17 mouse cellular contexts compared by ENCODE assay signal in the genomic region with DNA sequence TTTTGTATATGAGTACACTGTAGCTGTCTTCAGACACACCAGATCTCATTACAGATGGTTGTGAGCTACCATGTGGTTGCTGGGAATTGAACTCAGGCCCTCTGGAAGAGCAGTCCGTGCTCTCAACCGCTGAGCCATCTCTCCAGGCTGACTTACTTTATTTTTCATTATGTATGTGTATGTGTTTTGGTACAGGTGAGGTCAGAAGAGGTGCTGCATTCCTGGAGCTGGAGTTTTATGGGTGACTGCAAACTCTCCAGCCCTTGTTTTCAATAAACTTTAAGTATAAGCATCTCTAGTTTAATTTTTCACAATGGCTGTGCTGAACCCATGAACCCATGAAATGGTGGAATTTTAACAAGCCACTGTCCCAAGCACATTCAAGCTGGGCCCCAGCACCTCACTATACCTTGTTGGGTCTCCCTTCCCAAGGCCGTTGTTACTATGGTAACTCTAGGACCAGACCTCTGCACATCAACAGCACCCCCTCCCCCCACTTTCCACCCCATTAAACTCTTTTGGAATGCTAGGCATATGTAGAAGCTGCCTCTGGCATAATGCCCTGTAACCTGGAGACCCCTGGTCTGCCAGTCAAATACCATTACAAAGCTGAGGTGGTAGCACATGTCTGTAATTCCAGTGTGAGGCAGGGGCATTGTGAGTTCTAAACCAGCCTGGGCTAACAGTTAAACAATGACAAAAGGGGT. TPM values are rescaled to one million over a fixed set of nuclear protein-coding genes. Genes with fewer than 3 reads are reported as not detected.
DNase-seq lines count a peak whose midpoint lies in the region; ATAC-seq and TF ChIP-seq lines count a peak whose summit lies in the region.
"Had no signal": no experiment of that assay in that cellular context is flagged by ENCODE, and none has a peak within 500 bp of the region (broad histone marks: within the 10 kb centered on the region; RNA-seq: fewer than 3 reads in every experiment).

No protein-coding gene starts in this region.

- no peak overlapping the region for H3K4me3 ChIP-seq in forebrain, embryonic 14.5 days (ENCODE audit: low read depth, low read length)
- H3K4me3 ChIP-seq in forebrain, embryonic 16.5 days (replicated peaks; ENCODE audit: low read length): no peak overlapping the region
- H3K4me3 ChIP-seq in kidney, embryonic 15.5 days (replicated peaks): no peak overlapping the region
- no peak overlapping the region for H3K4me3 ChIP-seq in limb, embryonic 13.5 days
- H3K4me3 ChIP-seq: layer of hippocampus, adult 2 months; liver, embryonic 15.5 days; midbrain, embryonic 13.5 days had no signal

- CTCF ChIA-PET in Patski (lab: Charles Lee): interaction anchor here (1.7 kb wide), 1 partner anchor 13 kb away, joined by 4 read pairs; no protein-coding TSS in a partner anchor

- no peak overlapping the region for H3K27ac ChIP-seq in forebrain, embryonic 14.5 days (ENCODE audit: low read depth, low read length)
- H3K27ac ChIP-seq in forebrain, embryonic 16.5 days (ENCODE audit: low read length): no peak overlapping the region
- H3K27ac ChIP-seq in kidney, embryonic 15.5 days: peak overlapping the region; percentile 74
- peak overlapping the region; percentile 59; the same call in 1 of the 2 replicates for H3K27ac ChIP-seq in limb, embryonic 13.5 days
- H3K27ac ChIP-seq: layer of hippocampus, adult 2 months; liver, embryonic 15.5 days; midbrain, embryonic 13.5 days had no signal

- POLR2A ChIA-PET in Patski (lab: Charles Lee): no interaction called here

- in situ Hi-C loops in Patski (cut with MboI; ENCODE audit: low pct_unique_long_range_greater_than_20kb): no loop called here

- H3K9ac ChIP-seq in forebrain, embryonic 14.5 days (ENCODE audit: low read length): no peak overlapping the region
- no peak overlapping the region for H3K9ac ChIP-seq in forebrain, embryonic 16.5 days (replicated peaks; ENCODE audit: low read depth, low read length)
- no peak overlapping the region for H3K9ac ChIP-seq in kidney, embryonic 15.5 days
- H3K9ac ChIP-seq in limb, embryonic 13.5 days: no peak overlapping the region
- H3K9ac ChIP-seq: liver, embryonic 15.5 days; midbrain, embryonic 13.5 days had no signal

- H3K4me2 ChIP-seq in forebrain, embryonic 14.5 days (ENCODE audit: low read length): no peak overlapping the region
- no peak overlapping the region for H3K4me2 ChIP-seq in forebrain, embryonic 16.5 days (ENCODE audit: low read length)
- H3K4me2 ChIP-seq in kidney, embryonic 15.5 days: no peak overlapping the region
- no peak overlapping the region for H3K4me2 ChIP-seq in limb, embryonic 13.5 days (replicated peaks)
- H3K4me2 ChIP-seq: liver, embryonic 15.5 days; midbrain, embryonic 13.5 days had no signal

- DNase-seq in forebrain, embryonic 14.5 days (ENCODE audit: low spot score): peak; percentile 67
- DNase-seq in Patski (ENCODE audit: low read depth, low spot score) (no peak), liver (no peak)
- no peak for DNase-seq in heart, adult 8-10 months (ENCODE audit: low spot score)
- DNase-seq: B cell, adult 2 months; heart, adult 18-20 months; heart, postnatal 10 days; lung, postnatal 14 days; right cerebral cortex, adult 18-20 months had no signal

- peak; percentile 44; the same call in 1 of the 2 replicates for ATAC-seq in forebrain, embryonic 14.5 days
- no peak for ATAC-seq in forebrain, embryonic 16.5 days
- peak; percentile 28 for ATAC-seq in Patski
- peak; percentile 90 for ATAC-seq in kidney, embryonic 15.5 days (replicated peaks; ENCODE audit: low FRiP score)
- peak; percentile 88 for ATAC-seq in limb, embryonic 13.5 days (ENCODE audit: low FRiP score, low read depth)
- ATAC-seq: midbrain, embryonic 13.5 days had no signal

- TF ChIP-seq CTCF in Patski (IDR thresholded peaks at IDR 0.05): no peak

- 61% methylated on average over 3 of the region's 3 CpGs for WGBS in forebrain, embryonic 14.5 days
- 70% methylated on average over 3 of the region's 3 CpGs for WGBS in forebrain, embryonic 16.5 days
- WGBS in kidney, embryonic 15.5 days: 56% methylated on average over 3 of the region's 3 CpGs
- WGBS in limb, embryonic 13.5 days: 39% methylated on average over 3 of the region's 3 CpGs

- H3K27me3 ChIP-seq in forebrain, embryonic 14.5 days (replicated peaks; ENCODE audit: control insufficient read depth, insufficient read depth, low read length): no peaks in the 10 kb centered on the region
- no peaks in the 10 kb centered on the region for H3K27me3 ChIP-seq in forebrain, embryonic 16.5 days (replicated peaks; ENCODE audit: control insufficient read depth, insufficient read depth, low read length)
- H3K27me3 ChIP-seq in Patski: no peaks in the 10 kb centered on the region
- no peaks in the 10 kb centered on the region for H3K27me3 ChIP-seq in kidney, embryonic 15.5 days
- H3K27me3 ChIP-seq in limb, embryonic 13.5 days: no peaks in the 10 kb centered on the region
- H3K27me3 ChIP-seq: liver, embryonic 15.5 days; midbrain, embryonic 13.5 days had no signal

- no peaks in the 10 kb centered on the region for H3K36me3 ChIP-seq in forebrain, embryonic 14.5 days (ENCODE audit: control insufficient read depth, insufficient read depth, low read length)
- H3K36me3 ChIP-seq in forebrain, embryonic 16.5 days (ENCODE audit: control insufficient read depth, insufficient read depth): no peaks in the 10 kb centered on the region
- H3K36me3 ChIP-seq in kidney, embryonic 15.5 days: no peaks in the 10 kb centered on the region
- no peaks in the 10 kb centered on the region for H3K36me3 ChIP-seq in limb, embryonic 13.5 days
- H3K36me3 ChIP-seq: liver, embryonic 15.5 days; midbrain, embryonic 13.5 days had no signal

- no peaks in the 10 kb centered on the region for H3K4me1 ChIP-seq in forebrain, embryonic 14.5 days (ENCODE audit: control insufficient read depth, insufficient read depth, low read length)
- H3K4me1 ChIP-seq in forebrain, embryonic 16.5 days (replicated peaks; ENCODE audit: control insufficient read depth, insufficient read depth, low read length): no peaks in the 10 kb centered on the region; the same call in 1 of the 2 replicates
- peaks cover 21% of the 10 kb centered on the region for H3K4me1 ChIP-seq in kidney, embryonic 15.5 days
- peaks cover 35% of the 10 kb centered on the region for H3K4me1 ChIP-seq in limb, embryonic 13.5 days
- H3K4me1 ChIP-seq: liver, embryonic 15.5 days; midbrain, embryonic 13.5 days had no signal

- H3K9me3 ChIP-seq in forebrain, embryonic 14.5 days (replicated peaks; ENCODE audit: control insufficient read depth, low read length): no peaks in the 10 kb centered on the region
- H3K9me3 ChIP-seq in forebrain, embryonic 16.5 days (ENCODE audit: control insufficient read depth, low read length): no peaks in the 10 kb centered on the region
- no peaks in the 10 kb centered on the region for H3K9me3 ChIP-seq in kidney, embryonic 15.5 days (replicated peaks)
- no peaks in the 10 kb centered on the region for H3K9me3 ChIP-seq in limb, embryonic 13.5 days
- H3K9me3 ChIP-seq: liver, embryonic 15.5 days; midbrain, embryonic 13.5 days had no signal

RNA-seq across cellular contexts. Expression of a gene that starts 5.6 kb away (rescaled TPM):
- polyA plus RNA-seq in forebrain, embryonic 14.5 days (2014; fragmentation: Nextera tagmentation; extraction: Ambion mirVana): 2.7 and 4.2 TPM in 2 replicates
- 2.1 and 3.6 TPM in 2 replicates for polyA plus RNA-seq in forebrain, embryonic 16.5 days (2015; fragmentation: Nextera tagmentation; extraction: Ambion mirVana)
- polyA plus RNA-seq in Patski (2021): 14.9 TPM
- 72.4 and 81.7 TPM in 2 replicates for polyA plus RNA-seq in kidney, embryonic 15.5 days (2015; fragmentation: Nextera tagmentation; extraction: Ambion mirVana)
- polyA plus RNA-seq in limb, embryonic 13.5 days (2015; fragmentation: Nextera tagmentation; extraction: Ambion mirVana): 15.2 and 18.4 TPM in 2 replicates
- 10 to 100 TPM in 3 of 4 experiments, 1 to 10 TPM in 1; 9.2 to 16.4 (median 10.3) TPM for total RNA-seq in heart, adult 8-10 months (2022)

RNA-seq across cellular contexts. Expression of a gene that starts 54.0 kb away (rescaled TPM):
- 50.5 and 52.5 TPM in 2 replicates for polyA plus RNA-seq in forebrain, embryonic 14.5 days (2014; fragmentation: Nextera tagmentation; extraction: Ambion mirVana)
- polyA plus RNA-seq in forebrain, embryonic 16.5 days (2015; fragmentation: Nextera tagmentation; extraction: Ambion mirVana): 45.1 and 48.7 TPM in 2 replicates
- polyA plus RNA-seq in Patski (2021): 32.7 TPM
- 36.6 and 43.2 TPM in 2 replicates for polyA plus RNA-seq in kidney, embryonic 15.5 days (2015; fragmentation: Nextera tagmentation; extraction: Ambion mirVana)
- polyA plus RNA-seq in limb, embryonic 13.5 days (2015; fragmentation: Nextera tagmentation; extraction: Ambion mirVana): 31.6 and 32.6 TPM in 2 replicates
- total RNA-seq in heart, adult 8-10 months (2022): 10 to 100 TPM; 20.6 to 28.6 (median 22.6) TPM

RNA-seq across cellular contexts. Expression of a gene that starts 55.9 kb away (rescaled TPM):
- polyA plus RNA-seq in forebrain, embryonic 14.5 days (2014; fragmentation: Nextera tagmentation; extraction: Ambion mirVana): 1.9 and 2.2 TPM in 2 replicates
- 1.5 and 2.0 TPM in 2 replicates for polyA plus RNA-seq in forebrain, embryonic 16.5 days (2015; fragmentation: Nextera tagmentation; extraction: Ambion mirVana)
- polyA plus RNA-seq in Patski (2021): 0.15 TPM
- polyA plus RNA-seq in kidney, embryonic 15.5 days (2015; fragmentation: Nextera tagmentation; extraction: Ambion mirVana): 0.82 and 1.5 TPM in 2 replicates
- 0.19 and 0.22 TPM in 2 replicates for polyA plus RNA-seq in limb, embryonic 13.5 days (2015; fragmentation: Nextera tagmentation; extraction: Ambion mirVana)
- under 1 TPM in 3 of 4 experiments, not detected in 1; 0.22 to 0.23 (median 0.22) TPM for total RNA-seq in heart, adult 8-10 months (2022)
- total RNA-seq: common myeloid progenitor, adult 5-6 weeks; gastrocnemius, adult 18-20 months had no signal
- polyA plus RNA-seq: liver, embryonic 15.5 days had no signal

Comparison
In these comparisons a context has a peak if more than half of its experiments do, and no peak if none do; other contexts are left out.
1. H3K27ac ChIP-seq: peak in kidney, embryonic 15.5 days (single experiment) and limb, embryonic 13.5 days (single experiment); none in forebrain, embryonic 14.5 days (single experiment) and forebrain, embryonic 16.5 days (single experiment).